Mouse (Mus musculus) left cerebral cortex, postnatal 25 days (tissue): ENCODE data around the gene Tmprss12. TPM values are rescaled to one million over a fixed set of nuclear protein-coding genes. Genes with fewer than 3 reads are reported as not detected.
A peak's percentile ranks its signal among the peaks of the same experiment; 100 is the strongest.
"Not testable (repeated sequence)": the region's sequence is repeated elsewhere in the genome, so short reads cannot be mapped to it uniquely, and the experiment has no call there.

Source experiments
- DNase-seq, 2 experiments: peaks; one replicate each; pipeline ENCODE4 v3.0.0; 2022; ENCODE audit warnings: low spot score in 2 of 2, mixed read lengths in 1 of 2
- intact Hi-C: fragments of 180-260 bp; cut with DNase I; formaldehyde crosslinking; loops from one replicate; pipeline ENCODE4 v1.15.1; 2025
- total RNA-seq, 2 experiments: library from RNA; stranded (reverse); gene quantifications; 2 replicates each; pipeline ENCODE4 v1.2.3; 2021

The Tmprss12 gene
- total RNA-seq, 2 experiments from 2014 or later, result not detected

DNA sequence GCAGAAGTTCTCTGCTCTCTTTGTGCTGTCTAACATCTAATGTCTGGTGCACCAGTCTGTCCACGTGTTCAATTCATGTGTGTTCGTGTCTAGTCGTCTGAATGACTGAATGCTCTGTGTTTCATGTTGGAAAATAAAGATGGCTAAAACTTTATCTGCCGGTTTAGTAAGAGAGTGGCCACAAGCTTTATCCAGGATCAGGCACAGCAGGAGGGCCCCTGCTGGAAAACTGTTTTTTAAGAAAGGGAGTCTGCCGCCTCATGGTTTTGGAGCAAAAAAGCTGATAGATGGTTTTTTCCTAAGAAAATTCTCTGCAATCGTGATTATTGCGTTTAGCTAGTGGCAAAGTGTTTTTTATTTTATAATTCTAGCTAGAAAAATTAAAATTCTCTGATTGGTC lies 10.0 kb upstream of the Tmprss12 start:
- DNase-seq, intact Hi-C loops: not testable (repeated sequence)

DNA sequence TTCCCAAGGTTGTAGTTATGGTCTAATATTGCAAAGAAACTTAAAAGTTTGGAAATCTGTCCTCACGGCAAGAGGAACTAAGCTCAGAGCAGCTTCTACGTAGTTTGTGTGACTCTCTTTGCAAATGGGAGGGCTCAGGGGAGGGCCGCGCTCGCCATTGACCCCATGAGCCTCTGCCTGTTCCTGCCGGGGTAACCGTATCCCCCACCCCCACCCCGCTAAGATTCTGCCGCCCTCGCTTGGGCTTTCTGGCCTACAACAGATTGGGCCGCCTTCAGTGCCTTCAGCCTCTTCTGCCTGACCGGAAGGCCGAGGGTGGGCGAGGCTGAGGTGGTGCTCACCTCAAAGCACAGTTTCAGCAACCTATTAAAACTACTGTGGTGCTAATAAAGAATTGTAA lies 9.2 kb upstream of the Tmprss12 start:
- no peak for DNase-seq
- intact Hi-C loops, result no loop called here

- intact Hi-C loops, DNase-seq: not testable (repeated sequence)
Measured at GRCm38 (mm10) chr15:100273791-100274308, 6.8 kb upstream of the Tmprss12 start.

GRCm38 (mm10) chr15:100274790-100275559 lies 5.7 kb upstream of the Tmprss12 start:
- DNase-seq, result no peak
- intact Hi-C loops, result no loop called here

DNA sequence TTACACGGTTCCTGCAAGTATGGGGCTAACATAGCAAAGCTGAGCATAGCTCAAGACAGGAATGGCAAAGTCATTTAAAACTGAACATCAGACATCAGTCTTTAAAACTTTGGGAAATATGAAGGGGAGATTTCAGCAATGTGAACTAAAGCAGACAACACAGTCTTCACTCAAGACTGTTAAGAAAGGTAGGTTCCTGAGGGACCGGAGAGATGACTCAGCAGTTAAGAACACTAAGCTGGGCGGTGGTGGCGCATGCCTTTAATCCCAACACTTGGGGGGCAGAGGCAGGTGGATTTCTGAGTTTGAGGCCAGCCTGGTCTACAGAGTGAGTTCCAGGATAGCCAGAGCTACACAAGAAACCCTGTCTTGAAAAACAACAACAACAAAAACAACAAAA lies 4.2 kb upstream of the Tmprss12 start:
- no peak for DNase-seq
- intact Hi-C loops, result no loop called here

GRCm38 (mm10) chr15:100277586-100277985 lies 3.1 kb upstream of the Tmprss12 start:
- DNase-seq, result no peak
- intact Hi-C loops, result no loop called here

DNA sequence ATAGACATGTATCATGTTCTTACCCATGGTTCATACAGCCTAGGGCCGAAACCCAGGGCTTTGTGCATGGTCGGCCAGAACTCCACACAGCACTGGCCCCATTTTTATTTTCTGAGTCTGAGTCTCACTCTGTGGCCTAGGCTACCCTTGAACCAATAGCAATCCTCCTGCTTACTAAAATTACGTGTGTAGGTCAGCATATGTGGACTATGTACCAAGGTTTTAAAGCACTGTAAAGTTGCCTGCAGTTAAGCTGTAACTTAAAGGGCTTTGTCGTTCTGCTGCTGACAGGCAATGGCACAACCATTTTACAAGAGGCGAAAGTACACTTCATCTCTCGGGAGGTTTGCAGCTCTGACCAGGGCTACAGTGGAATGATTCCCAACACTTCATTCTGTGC lies 8.3 kb downstream of the Tmprss12 start:
- intact Hi-C loops, result no loop called here
- no peak for DNase-seq

- intact Hi-C loops, result no loop called here
- DNase-seq, result no peak
Measured at GRCm38 (mm10) chr15:100290858-100291257, 10.2 kb downstream of the Tmprss12 start.

DNA sequence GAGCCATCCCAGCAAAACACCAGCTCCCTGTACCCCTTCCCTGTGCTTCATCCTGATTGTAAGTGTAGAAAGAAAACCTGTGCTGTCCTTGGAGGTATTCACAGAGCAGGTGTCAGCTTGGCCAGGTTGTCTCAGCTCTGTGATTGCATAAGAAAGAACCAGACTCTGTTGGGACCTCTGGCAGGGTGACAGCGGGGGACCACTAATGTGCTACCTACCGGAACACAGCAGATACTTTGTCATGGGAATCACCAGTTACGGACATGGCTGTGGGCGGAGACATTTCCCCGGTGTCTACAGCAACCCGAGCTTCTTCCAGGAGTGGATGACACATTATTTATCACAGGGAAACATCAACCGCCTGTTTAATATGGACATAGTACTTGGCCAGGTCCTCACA lies 11.7 kb downstream of the Tmprss12 start:
- intact Hi-C loops, result no loop called here
- no peak for DNase-seq

DNA sequence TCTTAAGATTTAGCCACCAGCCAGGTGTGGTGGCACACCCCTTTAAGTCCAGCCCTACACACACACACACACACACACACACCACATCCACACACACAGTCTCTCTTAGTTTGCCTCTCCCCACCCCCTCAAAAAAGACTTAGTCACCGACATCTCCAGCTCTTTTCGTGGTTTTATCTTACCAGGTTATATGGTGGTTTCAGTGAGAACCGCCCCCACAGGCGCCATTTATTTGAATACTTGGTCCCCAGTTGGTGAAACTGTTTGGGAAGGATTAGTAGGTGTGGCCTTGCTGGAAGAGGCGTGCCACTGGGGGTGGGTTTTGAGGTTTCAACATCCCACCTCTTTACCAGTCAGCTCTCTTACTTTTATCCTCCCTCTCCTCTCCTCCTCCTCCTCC lies 17.2 kb downstream of the Tmprss12 start:
- DNase-seq, result no peak
- intact Hi-C loops, result no loop called here

GRCm38 (mm10) chr15:100300499-100300898 lies 19.9 kb downstream of the Tmprss12 start:
- intact Hi-C loops, result loop anchor here (5.0 kb wide), 1 partner anchor 63 kb away; no protein-coding TSS in a partner anchor
- DNase-seq, result no peak

DNA sequence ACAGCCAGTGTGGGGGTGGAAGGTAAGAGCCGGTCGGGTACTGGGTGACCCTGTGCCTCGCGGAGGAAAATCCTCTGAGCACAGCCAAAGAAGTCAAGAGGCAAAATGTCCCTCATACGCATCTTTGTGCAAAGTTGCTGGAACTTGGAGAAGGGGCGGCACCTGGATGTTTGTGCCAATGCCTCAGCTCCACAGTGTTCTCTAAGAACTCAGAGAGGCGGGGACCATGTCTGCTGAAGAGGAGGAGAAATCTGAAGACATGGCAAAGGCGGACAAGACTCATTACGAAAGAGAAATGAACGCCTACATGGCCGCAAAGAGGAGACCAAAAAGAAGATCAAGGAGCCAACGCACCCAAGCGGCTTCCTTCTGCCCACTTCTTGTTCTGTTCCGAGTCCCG lies 20.9 kb downstream of the Tmprss12 start:
- intact Hi-C loops, result loop anchor here (5.0 kb wide), 1 partner anchor 64 kb away; no protein-coding TSS in a partner anchor
- DNase-seq, result peak in 1 of 2 experiments; percentile 50

DNA sequence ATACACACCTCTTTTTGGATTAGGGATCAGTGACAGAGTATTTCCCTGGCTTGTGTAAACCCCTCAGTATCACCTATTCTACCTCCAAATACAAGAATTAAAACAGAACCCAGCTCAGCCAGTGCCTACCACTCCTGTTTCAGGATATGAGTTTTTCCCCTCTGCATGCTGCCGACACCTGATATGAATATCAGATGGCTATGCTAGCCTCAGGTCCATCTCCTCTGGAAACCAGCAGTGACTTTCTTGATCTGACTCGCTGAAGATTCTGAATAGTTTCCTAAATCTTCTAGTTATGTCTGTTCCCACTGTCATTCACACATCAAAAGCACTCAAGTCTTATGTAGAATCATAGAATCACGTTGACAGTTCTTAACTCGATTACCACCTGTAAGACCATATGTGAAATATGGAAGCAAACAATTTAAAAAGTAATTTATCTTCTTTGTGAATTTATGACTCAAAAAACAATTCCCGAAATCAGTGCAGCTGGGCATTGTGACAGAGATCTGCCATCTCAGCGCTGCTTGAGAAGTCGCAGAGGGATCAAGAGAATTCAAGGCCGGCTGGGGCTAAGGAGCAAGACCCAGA lies 22.9 kb downstream of the Tmprss12 start:
- intact Hi-C loops, result loop anchor here (5.0 kb wide), 1 partner anchor 66 kb away; no protein-coding TSS in a partner anchor
- DNase-seq, result no peak

DNA sequence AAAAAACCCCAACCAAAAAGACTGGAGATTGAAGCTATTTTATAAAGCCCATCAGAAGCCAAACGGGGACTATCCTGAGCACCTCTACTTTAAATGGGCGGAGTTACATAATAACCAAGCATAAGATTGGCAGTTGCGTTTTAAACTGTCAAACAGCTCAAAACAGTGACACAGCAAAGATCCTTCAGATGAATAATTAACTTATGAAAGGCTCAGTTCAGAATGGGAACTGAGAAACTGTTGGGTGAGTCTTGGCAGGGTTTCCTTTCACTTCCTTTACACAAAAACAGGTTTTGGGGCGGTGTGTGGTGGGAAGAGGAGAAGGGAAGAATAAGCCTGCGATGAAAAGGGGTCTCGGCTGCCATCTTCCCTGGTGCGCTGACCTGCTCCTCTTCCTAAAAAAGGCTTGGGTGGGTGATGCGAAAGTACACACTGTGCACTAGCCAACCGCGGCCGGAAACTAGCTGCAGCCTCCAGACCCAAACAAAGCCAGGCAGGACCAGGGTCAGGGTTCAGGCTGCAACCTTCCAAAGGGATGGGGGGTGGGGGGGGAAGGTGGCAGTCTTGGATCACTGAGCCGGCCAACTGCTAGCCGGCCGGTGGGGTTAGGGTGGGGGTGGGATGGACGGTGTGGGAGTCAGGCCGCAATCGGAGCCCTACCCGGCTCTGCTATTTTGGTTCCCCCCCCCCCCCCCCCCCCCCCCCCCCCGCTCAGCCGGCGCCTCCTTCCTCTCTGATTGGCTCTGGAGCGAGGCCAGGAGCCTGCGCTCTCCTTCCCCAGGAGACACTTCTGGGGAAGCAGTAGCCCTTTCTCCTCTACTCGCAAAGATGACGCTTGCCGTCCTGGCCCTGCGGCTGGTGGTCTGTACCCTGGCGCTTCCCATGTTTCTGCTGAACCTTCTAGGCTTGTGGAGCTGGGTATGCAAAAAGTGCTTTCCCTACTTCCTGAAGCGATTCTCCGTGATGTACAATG lies 23.7 kb downstream of the Tmprss12 start, which contains the start of gene Mettl7a1:
TSS of gene Mettl7a1 (plus strand) at position 122 of the 973 bp plus-strand sequence.
- DNase-seq, result peak; percentile 87 to 88
- intact Hi-C loops, result loop anchor here (5.0 kb wide), 1 partner anchor 67 kb away; no protein-coding TSS in a partner anchor

- no peak for DNase-seq
- intact Hi-C loops, result no loop called here
Measured at GRCm38 (mm10) chr15:100306201-100306600, 25.6 kb downstream of the Tmprss12 start.

- DNase-seq, result not testable (repeated sequence)
- intact Hi-C loops, result loop anchor here (1.0 kb wide), 1 partner anchor 31 kb away; no protein-coding TSS in a partner anchor
Measured at GRCm38 (mm10) chr15:100307438-100308096, 26.9 kb downstream of the Tmprss12 start.

DNA sequence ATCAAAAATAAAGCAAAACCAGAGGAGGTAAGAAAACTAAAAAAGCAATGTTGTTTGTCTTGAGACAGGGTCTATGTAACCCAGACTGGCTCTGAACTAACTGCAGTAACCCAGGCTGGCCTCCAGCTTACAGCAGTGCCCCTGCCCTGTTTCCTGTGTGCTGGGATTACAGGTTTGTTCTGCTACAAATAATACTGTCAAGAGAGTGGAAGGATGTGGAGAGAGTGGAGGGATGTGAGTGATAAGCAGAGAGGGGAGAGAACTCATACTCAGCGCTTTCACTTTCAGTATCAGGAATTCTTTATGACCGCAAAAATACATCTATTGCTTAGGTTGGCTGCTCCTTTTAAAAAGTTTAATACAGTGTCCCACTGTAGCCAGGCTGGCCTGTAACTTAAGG lies 31.7 kb downstream of the Tmprss12 start:
- DNase-seq, result no peak
- intact Hi-C loops, result no loop called here

DNA sequence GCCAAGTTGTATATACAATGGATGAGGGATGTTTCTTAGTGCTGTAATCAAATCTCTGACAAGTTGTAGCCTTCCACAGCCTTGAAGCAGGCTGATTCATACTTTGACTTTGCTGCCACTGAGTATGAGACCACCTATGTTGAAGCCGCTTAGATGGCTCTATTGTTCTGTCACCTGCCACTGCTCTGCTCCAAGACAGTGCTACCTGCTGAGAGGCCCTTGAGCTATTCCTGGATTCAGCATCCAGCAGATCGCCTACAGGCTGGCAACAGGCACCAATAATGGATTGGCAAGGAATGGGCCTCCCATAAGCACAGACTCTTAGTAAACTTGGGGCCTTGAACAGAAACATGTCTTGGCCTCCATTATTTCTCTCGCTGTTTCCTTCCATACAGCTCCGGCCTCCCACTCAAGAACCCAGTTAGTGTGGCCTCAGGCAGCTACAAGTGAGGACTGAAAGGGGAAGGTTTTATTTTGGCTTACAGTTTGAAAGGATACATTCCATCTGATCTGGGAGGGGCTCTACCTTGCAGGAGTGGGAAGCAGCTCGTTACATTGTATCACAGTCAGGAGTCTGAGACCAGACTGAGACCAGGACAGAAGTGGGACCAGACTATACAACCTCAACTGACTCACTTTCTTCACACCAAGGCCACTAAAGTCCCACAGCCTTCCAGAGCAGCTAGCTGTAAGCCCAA lies 34.0 kb downstream of the Tmprss12 start:
- intact Hi-C loops, result no loop called here

More for the DNA sequence above, 34.0 kb downstream of the Tmprss12 start:
- DNase-seq, result no peak
